Mouse (Mus musculus) hindbrain, embryonic 14.5 days (tissue): ENCODE measurements at regions not wholly inside any gene's neighbourhood (a gene's known extent, or its start where the extent isn't known, plus 50 kb on each side); places are given as distances from the start of the nearest gene placed in this dataset.

ENCODE experiments used
- ATAC-seq: fragments of 200-750 bp; cut with Nextera tagmentation; 2 replicates; pipeline ENCODE4 v1.8.0; 2017; ENCODE audit warnings: moderate number of reproducible peaks, mild to moderate bottlenecking, moderate TSS enrichment, moderate library complexity; ENCODE audit not compliant: low FRiP score
- DNase-seq: peaks from one replicate; pipeline ENCODE4 v3.0.0-alpha.2; 2015; ENCODE audit warnings: low spot score
- H3K27ac ChIP-seq: fragments of 300-500 bp; sonication (generic); 2 replicates; pipeline ENCODE4 v1.5.1; 2014; ENCODE audit warnings: mild to moderate bottlenecking, moderate library complexity
- H3K27me3 ChIP-seq: fragments of 300-500 bp; sonication (generic); 2 replicates; pipeline ENCODE4 v1.6.1; 2014; ENCODE audit warnings: mild to moderate bottlenecking, low read length, mixed read lengths; ENCODE audit not compliant: control insufficient read depth, insufficient read depth
- H3K36me3 ChIP-seq: fragments of 300-500 bp; sonication (generic); replicated peaks from 2 replicates; pipeline ENCODE4 v1.6.1; 2014; ENCODE audit not compliant: control insufficient read depth, insufficient read depth
- H3K4me1 ChIP-seq: fragments of 300-500 bp; sonication (generic); replicated peaks from 2 replicates; pipeline ENCODE4 v1.6.1; 2014; ENCODE audit warnings: antibody characterized with exemption, low read length, mixed read lengths; ENCODE audit not compliant: control insufficient read depth, insufficient read depth
- H3K4me2 ChIP-seq: fragments of 300-500 bp; sonication (generic); replicated peaks from 2 replicates; pipeline ENCODE4 v1.6.1; 2014; ENCODE audit warnings: mild to moderate bottlenecking, moderate library complexity
- H3K4me3 ChIP-seq: fragments of 300-500 bp; sonication (generic); replicated peaks from 2 replicates; pipeline ENCODE4 v1.5.1; 2014; ENCODE audit warnings: mild to moderate bottlenecking, low read length
- H3K9ac ChIP-seq: fragments of 300-500 bp; sonication (generic); 2 replicates; pipeline ENCODE4 v1.6.1; 2014
- H3K9me3 ChIP-seq: fragments of 300-500 bp; sonication (generic); 2 replicates; pipeline ENCODE4 v1.6.1; 2016; ENCODE audit warnings: low read length; ENCODE audit not compliant: control insufficient read depth
- WGBS: fragments of 180-500 bp; shearing (Covaris S2); extraction: QIAGEN DNeasy Blood & Tissue Kit; methylation state at CpG from one replicate; pipeline ENCODE4 v1.1.7; 2014; 5-methylcytosine and 5-hydroxymethylcytosine counted together

GRCm38 (mm10) chr6:100517662-100518061 lies 153.3 kb downstream of the Shq1 start:
- Histone ChIP-seq H3K4me3 (no peak overlapping the region), H3K27ac (no peak overlapping the region), H3K9me3 (no peaks in the 10 kb centered on the region), H3K36me3 (no peaks in the 10 kb centered on the region), H3K9ac (no peak overlapping the region), H3K4me1 (peaks cover 16% of the 10 kb centered on the region), H3K4me2 (no peak overlapping the region), H3K27me3 (peaks cover 17% of the 10 kb centered on the region)
- 40% methylated on average over 6 of the region's 6 CpGs for WGBS
- DNase-seq: no peak
- ATAC-seq: no peak

- no peaks in the 10 kb centered on the region for H3K36me3 ChIP-seq
- no peaks in the 10 kb centered on the region; the same call in 1 of the 2 replicates for H3K9me3 ChIP-seq
- ATAC-seq: no peak
- no peak overlapping the region for H3K4me2 ChIP-seq
- DNase-seq: no peak
- WGBS: 59% methylated on average over 4 of the region's 4 CpGs
- no peaks in the 10 kb centered on the region for H3K4me1 ChIP-seq
- H3K27me3 ChIP-seq: peaks cover under 1% of the 10 kb centered on the region; the same call in 1 of the 2 replicates
- H3K9ac ChIP-seq: no peak overlapping the region
- no peak overlapping the region for H3K27ac ChIP-seq
- no peak overlapping the region for H3K4me3 ChIP-seq
Measured at GRCm38 (mm10) chr6:100512676-100513075, 158.3 kb downstream of the Shq1 start.

- Histone ChIP-seq H3K9ac (no peak overlapping the region), H3K27ac (no peak overlapping the region), H3K4me2 (no peak overlapping the region), H3K27me3 (no peaks in the 10 kb centered on the region), H3K36me3 (no peaks in the 10 kb centered on the region), H3K9me3 (no peaks in the 10 kb centered on the region; the same call in 1 of the 2 replicates), H3K4me1 (no peaks in the 10 kb centered on the region), H3K4me3 (no peak overlapping the region)
- 87% methylated on average over 4 of the region's 4 CpGs for WGBS
- DNase-seq (no peak), ATAC-seq (no peak)
Measured at GRCm38 (mm10) chr6:100510676-100511075, 160.3 kb downstream of the Shq1 start.

- ATAC-seq: peak; percentile 61; the same call in 1 of the 2 replicates
- H3K27me3 ChIP-seq: peaks cover 10% of the 10 kb centered on the region; the same call in 1 of the 2 replicates
- peak; percentile 40 for DNase-seq
- H3K4me3 ChIP-seq: no peak overlapping the region
- peaks cover 15% of the 10 kb centered on the region; the same call in 1 of the 2 replicates for H3K4me1 ChIP-seq
- WGBS: 36% methylated on average over 15 of the region's 15 CpGs
- H3K9me3 ChIP-seq: no peaks in the 10 kb centered on the region
- H3K4me2 ChIP-seq: no peak overlapping the region
- no peak overlapping the region for H3K27ac ChIP-seq
- H3K9ac ChIP-seq: no peak overlapping the region
- H3K36me3 ChIP-seq: no peaks in the 10 kb centered on the region
Measured at GRCm38 (mm10) chr6:100505506-100506247, 165.3 kb downstream of the Shq1 start.

GRCm38 (mm10) chr6:100502961-100503782 lies 167.8 kb downstream of the Shq1 start:
- H3K4me1 ChIP-seq: peaks cover 15% of the 10 kb centered on the region; the same call in 1 of the 2 replicates
- no peak overlapping the region for H3K4me3 ChIP-seq
- H3K4me2 ChIP-seq: no peak overlapping the region
- no peaks in the 10 kb centered on the region for H3K36me3 ChIP-seq
- 67% methylated on average over 14 of the region's 14 CpGs for WGBS
- ATAC-seq (peak; percentile 32; the same call in 1 of the 2 replicates), DNase-seq (peak; percentile 46)
- H3K9ac ChIP-seq: no peak overlapping the region
- H3K9me3 ChIP-seq: no peaks in the 10 kb centered on the region
- peaks cover 10% of the 10 kb centered on the region; the same call in 1 of the 2 replicates for H3K27me3 ChIP-seq
- H3K27ac ChIP-seq: no peak overlapping the region

- Histone ChIP-seq H3K27me3 (peaks cover 10% of the 10 kb centered on the region; the same call in 1 of the 2 replicates), H3K4me3 (no peak overlapping the region), H3K4me2 (no peak overlapping the region), H3K4me1 (peaks cover 15% of the 10 kb centered on the region; the same call in 1 of the 2 replicates), H3K9me3 (no peaks in the 10 kb centered on the region), H3K9ac (no peak overlapping the region), H3K27ac (no peak overlapping the region), H3K36me3 (no peaks in the 10 kb centered on the region)
- 39% methylated on average over 6 of the region's 6 CpGs for WGBS
- ATAC-seq (no peak), DNase-seq (no peak)
Measured at GRCm38 (mm10) chr6:100502139-100502538, 168.8 kb downstream of the Shq1 start.

- peaks cover 10% of the 10 kb centered on the region; the same call in 1 of the 2 replicates for H3K27me3 ChIP-seq
- 43% methylated on average over 2 of the region's 2 CpGs for WGBS
- H3K9me3 ChIP-seq: no peaks in the 10 kb centered on the region
- peaks cover 15% of the 10 kb centered on the region; the same call in 1 of the 2 replicates for H3K4me1 ChIP-seq
- H3K4me3 ChIP-seq: no peak overlapping the region
- DNase-seq (no peak), ATAC-seq (no peak)
- H3K36me3 ChIP-seq: no peaks in the 10 kb centered on the region
- no peak overlapping the region for H3K9ac ChIP-seq
- no peak overlapping the region for H3K4me2 ChIP-seq
- H3K27ac ChIP-seq: no peak overlapping the region
Measured at GRCm38 (mm10) chr6:100500741-100501140, 170.2 kb downstream of the Shq1 start.

GRCm38 (mm10) chr6:100500060-100500459 lies 170.9 kb downstream of the Shq1 start:
- peak; percentile 19; the same call in 1 of the 2 replicates for ATAC-seq
- no peak for DNase-seq
- WGBS: 46% methylated on average over 8 of the region's 8 CpGs
- no peak overlapping the region for H3K9ac ChIP-seq
- H3K27ac ChIP-seq: no peak overlapping the region
- no peaks in the 10 kb centered on the region for H3K9me3 ChIP-seq
- no peak overlapping the region for H3K4me3 ChIP-seq
- no peaks in the 10 kb centered on the region for H3K36me3 ChIP-seq
- H3K4me2 ChIP-seq: no peak overlapping the region
- peaks cover 15% of the 10 kb centered on the region; the same call in 1 of the 2 replicates for H3K4me1 ChIP-seq
- H3K27me3 ChIP-seq: peaks cover 8% of the 10 kb centered on the region; the same call in 1 of the 2 replicates

- 22% methylated on average over 4 of the region's 4 CpGs for WGBS
- H3K4me1 ChIP-seq: peaks cover 15% of the 10 kb centered on the region; the same call in 1 of the 2 replicates
- H3K4me2 ChIP-seq: no peak overlapping the region
- no peaks in the 10 kb centered on the region for H3K9me3 ChIP-seq
- H3K36me3 ChIP-seq: no peaks in the 10 kb centered on the region
- DNase-seq: no peak
- no peak overlapping the region for H3K9ac ChIP-seq
- ATAC-seq: no peak
- no peaks in the 10 kb centered on the region for H3K27me3 ChIP-seq
- H3K27ac ChIP-seq: no peak overlapping the region
- H3K4me3 ChIP-seq: no peak overlapping the region
Measured at GRCm38 (mm10) chr6:100498861-100499271, 172.1 kb downstream of the Shq1 start.
